Mouse (Mus musculus) kidney, postnatal 0 days (tissue): Measurements from ENCODE around the gene Fancd2os. TPM values are rescaled to one million over a fixed set of nuclear protein-coding genes. Genes with fewer than 3 reads are reported as not detected.
A peak's percentile ranks its signal among the peaks of the same experiment; 100 is the strongest.

ENCODE experiments used
- ATAC-seq: fragments of 200-750 bp; cut with Nextera tagmentation; replicated peaks from 2 replicates; pipeline ENCODE4 v1.8.0; 2017; ENCODE audit warnings: low read depth, moderate number of reproducible peaks, moderate TSS enrichment, moderate library complexity; ENCODE audit not compliant: low FRiP score
- DNase-seq: peaks from one replicate; pipeline ENCODE4 v3.0.0-alpha.2; 2016; ENCODE audit warnings: low spot score
- H3K27ac ChIP-seq: fragments of 300-500 bp; sonication (generic); 2 replicates; pipeline ENCODE4 v1.5.1; 2014; ENCODE audit warnings: mild to moderate bottlenecking
- H3K27me3 ChIP-seq: fragments of 300-500 bp; sonication (generic); 2 replicates; pipeline ENCODE4 v1.6.1; 2014; ENCODE audit warnings: low read length, mixed read lengths; ENCODE audit not compliant: insufficient read depth
- H3K36me3 ChIP-seq: fragments of 300-500 bp; sonication (generic); 2 replicates; pipeline ENCODE4 v1.6.1; 2014; ENCODE audit warnings: low read length, mixed read lengths; ENCODE audit not compliant: insufficient read depth
- H3K4me1 ChIP-seq: fragments of 300-500 bp; sonication (generic); replicated peaks from 2 replicates; pipeline ENCODE4 v1.6.1; 2014; ENCODE audit warnings: antibody characterized with exemption, low read length, mixed read lengths; ENCODE audit not compliant: insufficient read depth
- H3K4me2 ChIP-seq: fragments of 300-500 bp; sonication (generic); 2 replicates; pipeline ENCODE4 v1.6.1; 2014; ENCODE audit warnings: mild to moderate bottlenecking, low read length, moderate library complexity, mixed read lengths
- H3K4me3 ChIP-seq: fragments of 300-500 bp; sonication (generic); replicated peaks from 2 replicates; pipeline ENCODE4 v1.5.1; 2014; ENCODE audit warnings: low read depth, low read length
- H3K9ac ChIP-seq: fragments of 300-500 bp; sonication (generic); 2 replicates; pipeline ENCODE4 v1.6.1; 2014; ENCODE audit warnings: low read depth, low read length
- H3K9me3 ChIP-seq: fragments of 300-500 bp; sonication (generic); replicated peaks from 2 replicates; pipeline ENCODE4 v1.6.1; 2016; ENCODE audit warnings: low read length, inconsistent platforms, mixed read lengths
- CTCF ChIP-seq: IDR thresholded peaks from 2 replicates; pipeline ENCODE4 v1.5.1; 2016; ENCODE audit warnings: antibody characterized with exemption, low read depth, mild to moderate bottlenecking, moderate library complexity
- WGBS: fragments of 180-500 bp; shearing (Covaris S2); extraction: QIAGEN DNeasy Blood & Tissue Kit; methylation state at CpG from one replicate; pipeline ENCODE4 v1.1.7; 2014; 5-methylcytosine and 5-hydroxymethylcytosine counted together
- polyA plus RNA-seq: library from polyadenylated mRNA; unstranded; fragments of >200 nt; fragmentation: Nextera tagmentation; extraction: Ambion mirVana; gene quantifications from 2 replicates; pipeline ENCODE4 v1.2.1, GENCODE M21; 2015

Gene Fancd2os
- polyA plus RNA-seq, 1 experiment from 2014 or later, result 1.6 TPM

- TF ChIP-seq CTCF, result no peak
- peaks cover 7% of the 10 kb centered on the region; the same call in 1 of the 2 replicates for H3K4me1 ChIP-seq
- ATAC-seq (no peak), DNase-seq (no peak)
- H3K4me3 ChIP-seq, result no peak overlapping the region
- H3K9ac ChIP-seq, result no peak overlapping the region
- no peaks in the 10 kb centered on the region for H3K27me3 ChIP-seq
- no peak overlapping the region for H3K4me2 ChIP-seq
- WGBS, result 89% methylated on average over 7 of the region's 7 CpGs
- H3K9me3 ChIP-seq, result no peaks in the 10 kb centered on the region
- H3K36me3 ChIP-seq, result peaks cover 11% of the 10 kb centered on the region; the same call in 1 of the 2 replicates
- no peak overlapping the region for H3K27ac ChIP-seq
These were observed 8.8 kb upstream of the Fancd2os start for GRCm38 (mm10) chr6:113609293-113609692.

GRCm38 (mm10) chr6:113608871-113609270, 8.4 kb upstream of the Fancd2os start:
- H3K27ac ChIP-seq, result no peak overlapping the region
- peaks cover 7% of the 10 kb centered on the region; the same call in 1 of the 2 replicates for H3K4me1 ChIP-seq
- DNase-seq (no peak), ATAC-seq (no peak)
- H3K36me3 ChIP-seq, result peaks cover 7% of the 10 kb centered on the region; the same call in 1 of the 2 replicates
- no peaks in the 10 kb centered on the region for H3K27me3 ChIP-seq
- no peaks in the 10 kb centered on the region for H3K9me3 ChIP-seq
- H3K4me2 ChIP-seq, result no peak overlapping the region
- TF ChIP-seq CTCF, result no peak
- H3K4me3 ChIP-seq, result no peak overlapping the region
- 63% methylated on average over 6 of the region's 6 CpGs for WGBS
- no peak overlapping the region for H3K9ac ChIP-seq

DNA sequence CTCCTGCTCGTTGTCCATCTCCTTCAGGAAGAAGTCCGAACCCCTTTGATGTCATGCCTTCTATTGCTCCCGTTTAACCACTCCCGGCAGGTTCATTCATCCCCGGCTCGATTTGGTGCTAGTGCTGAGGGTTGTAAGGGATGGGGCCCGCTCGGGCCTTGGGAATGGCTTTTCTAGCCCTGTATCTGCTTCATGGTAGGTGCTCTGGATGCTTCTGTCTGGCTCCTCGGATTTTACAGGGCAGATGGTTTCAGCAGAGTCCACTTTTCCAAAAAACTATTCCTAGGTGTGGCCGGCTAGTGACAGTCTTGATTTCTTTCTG, 4.7 kb upstream of the Fancd2os start:
- TF ChIP-seq CTCF, result no peak
- peaks cover 7% of the 10 kb centered on the region; the same call in 1 of the 2 replicates for H3K4me1 ChIP-seq
- H3K9ac ChIP-seq, result peak overlapping the region; percentile 81
- H3K9me3 ChIP-seq, result no peaks in the 10 kb centered on the region
- WGBS, result 3% methylated on average over 10 of the region's 10 CpGs
- DNase-seq, result no peak
- peak overlapping the region; percentile 74 for H3K4me2 ChIP-seq
- no peak for ATAC-seq
- H3K27me3 ChIP-seq, result no peaks in the 10 kb centered on the region
- peak overlapping the region; percentile 92 for H3K4me3 ChIP-seq
- H3K27ac ChIP-seq, result peak overlapping the region; percentile 85
- H3K36me3 ChIP-seq, result no peaks in the 10 kb centered on the region

DNA sequence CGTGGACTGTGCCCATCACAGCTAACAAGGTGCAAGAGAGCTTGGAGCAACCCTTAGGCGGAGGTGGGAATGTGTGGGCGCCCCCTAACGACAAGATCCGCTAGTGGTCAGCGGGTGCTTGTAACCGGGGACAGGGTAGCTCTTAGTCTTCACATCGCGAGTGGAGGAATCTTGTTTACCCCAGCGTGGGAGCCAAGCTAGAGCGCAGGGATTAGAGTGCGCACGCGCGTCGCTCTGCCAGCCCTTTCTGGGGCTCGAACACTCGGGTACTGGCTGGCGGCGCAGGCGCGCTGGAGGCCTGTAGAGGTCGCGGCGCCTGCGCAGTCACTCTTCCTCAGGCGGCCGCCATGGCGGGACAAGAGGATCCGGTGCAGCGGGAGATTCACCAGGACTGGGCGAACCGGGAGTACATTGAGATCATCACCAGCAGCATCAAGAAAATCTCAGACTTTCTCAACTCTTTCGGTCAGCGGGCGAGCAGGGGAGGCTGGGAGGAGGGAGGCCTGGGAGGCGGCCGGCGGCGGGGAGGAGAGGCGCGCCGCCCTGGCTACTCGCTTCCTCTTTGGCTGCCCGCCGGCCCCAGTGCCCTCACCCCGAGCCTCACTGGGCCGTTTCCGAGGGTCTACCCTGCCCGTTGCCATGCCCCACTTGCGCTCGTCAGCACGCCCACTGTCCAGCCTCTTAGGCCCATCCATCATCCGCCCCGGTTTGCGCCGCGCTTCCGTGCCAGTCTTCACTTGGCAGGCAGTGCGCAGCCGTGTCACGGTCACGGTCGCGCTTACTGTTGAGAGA, 4.1 kb upstream of the Fancd2os start, which contains the start of gene Brk1:
TSS of gene Brk1 (plus strand) at position 341 of the 792 bp plus-strand sequence.
- H3K27ac ChIP-seq, result peak within 1 kb of the TSS; percentile 85
- H3K4me1 ChIP-seq, result peaks cover 7% of the 10 kb centered on the region; the same call in 1 of the 2 replicates
- ATAC-seq (peak; percentile 88), DNase-seq (peak; percentile 93)
- peak within 1 kb of the TSS; percentile 81 for H3K9ac ChIP-seq
- peak within 1 kb of the TSS; percentile 74 for H3K4me2 ChIP-seq
- no peaks in the 10 kb centered on the region for H3K9me3 ChIP-seq
- TF ChIP-seq CTCF, result peak; percentile 60
- H3K36me3 ChIP-seq, result no peaks in the 10 kb centered on the region
- H3K4me3 ChIP-seq, result peak within 1 kb of the TSS; percentile 92
- H3K27me3 ChIP-seq, result no peaks in the 10 kb centered on the region
- WGBS, result under 1% methylated on average over 63 of the region's 65 CpGs

GRCm38 (mm10) chr6:113603993-113604392, 3.5 kb upstream of the Fancd2os start:
- H3K27me3 ChIP-seq, result no peaks in the 10 kb centered on the region
- H3K9me3 ChIP-seq, result no peaks in the 10 kb centered on the region
- H3K9ac ChIP-seq, result peak overlapping the region; percentile 81; the same call in 1 of the 2 replicates
- H3K4me1 ChIP-seq, result peaks cover 7% of the 10 kb centered on the region; the same call in 1 of the 2 replicates
- H3K4me2 ChIP-seq, result peak overlapping the region; percentile 74
- WGBS, result 58% methylated on average over 12 of the region's 12 CpGs
- no peak for DNase-seq
- ATAC-seq, result 0 out of 2 replicates have a peak, but pooled peaks have one; percentile 17
- H3K27ac ChIP-seq, result peak overlapping the region; percentile 85
- H3K36me3 ChIP-seq, result no peaks in the 10 kb centered on the region
- H3K4me3 ChIP-seq, result peak overlapping the region; percentile 92
- no peak for TF ChIP-seq CTCF

DNA sequence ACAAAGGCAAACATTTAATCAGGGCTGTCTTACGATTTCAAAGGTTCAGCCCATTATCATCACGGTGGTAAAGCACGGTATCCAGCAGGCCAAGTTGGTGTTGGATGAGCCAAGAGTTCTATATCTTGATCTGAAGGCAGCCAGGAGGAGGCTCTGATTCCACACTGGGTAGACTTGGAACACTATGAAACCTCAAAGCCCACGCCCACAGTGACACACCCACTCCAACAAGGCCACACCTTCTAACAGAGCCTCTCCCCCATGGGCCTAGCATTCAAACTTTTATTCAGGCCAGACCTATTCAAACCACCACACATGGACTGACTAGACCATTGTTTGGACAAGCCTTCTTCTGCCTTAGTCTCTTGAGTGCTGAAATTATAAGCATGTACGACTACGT, 2.3 kb upstream of the Fancd2os start:
- H3K9ac ChIP-seq, result no peak overlapping the region
- no peaks in the 10 kb centered on the region for H3K9me3 ChIP-seq
- no peaks in the 10 kb centered on the region for H3K36me3 ChIP-seq
- peaks cover 7% of the 10 kb centered on the region; the same call in 1 of the 2 replicates for H3K4me1 ChIP-seq
- H3K4me2 ChIP-seq, result no peak overlapping the region
- no peak overlapping the region for H3K27ac ChIP-seq
- TF ChIP-seq CTCF, result no peak
- ATAC-seq (no peak), DNase-seq (no peak)
- WGBS, result 90% methylated on average over 6 of the region's 6 CpGs
- H3K4me3 ChIP-seq, result no peak overlapping the region
- H3K27me3 ChIP-seq, result no peaks in the 10 kb centered on the region
